Mouse (Mus musculus): ENCODE measurements around the gene Dmac2. TPM values are rescaled to one million over a fixed set of nuclear protein-coding genes. Genes with fewer than 3 reads are reported as not detected.

The Dmac2 gene
- polyA plus RNA-seq, 1 experiment, result 82.1 TPM

- DNase-seq (ENCODE audit: extremely low spot score in 1 of 2, low spot score in 1 of 2), result no peak
These were observed 28.4 kb downstream of the Dmac2 start for GRCm38 (mm10) chr7:25647574-25648123.

- DNase-seq (ENCODE audit: extremely low spot score in 1 of 2, low spot score in 1 of 2), result no peak
These were observed 30.6 kb downstream of the Dmac2 start for GRCm38 (mm10) chr7:25649839-25650238.

GRCm38 (mm10) chr7:25651281-25651680 lies 32.1 kb downstream of the Dmac2 start:
- DNase-seq (ENCODE audit: extremely low spot score in 1 of 2, low spot score in 1 of 2), result no peak

- no peak for DNase-seq (ENCODE audit: extremely low spot score in 1 of 2, low spot score in 1 of 2)
These were observed 33.1 kb downstream of the Dmac2 start for GRCm38 (mm10) chr7:25652244-25652759.

- DNase-seq (ENCODE audit: extremely low spot score in 1 of 2, low spot score in 1 of 2), result no peak
These were observed 36.6 kb downstream of the Dmac2 start for GRCm38 (mm10) chr7:25655601-25656428.

GRCm38 (mm10) chr7:25657785-25658184 lies 38.6 kb downstream of the Dmac2 start:
- no peak for DNase-seq (ENCODE audit: extremely low spot score in 1 of 2, low spot score in 1 of 2)

- DNase-seq (ENCODE audit: extremely low spot score in 1 of 2, low spot score in 1 of 2), result peak; percentile 99 to 100
These were observed 39.7 kb downstream of the Dmac2 start, which contains the start of the genes Bckdha and Exosc5 for GRCm38 (mm10) chr7:25658657-25659472. Gene Bckdha (minus strand): TSS chr7:25658981. Gene Exosc5 (plus strand): TSS chr7:25659164.

- DNase-seq (ENCODE audit: extremely low spot score in 1 of 2, low spot score in 1 of 2), result no peak
These were observed 47.2 kb downstream of the Dmac2 start for GRCm38 (mm10) chr7:25666381-25666780.

- DNase-seq (ENCODE audit: extremely low spot score in 1 of 2, low spot score in 1 of 2), result no peak
These were observed 49.9 kb downstream of the Dmac2 start for GRCm38 (mm10) chr7:25669158-25669557.

GRCm38 (mm10) chr7:25669631-25670030 lies 50.4 kb downstream of the Dmac2 start:
- DNase-seq (ENCODE audit: extremely low spot score in 1 of 2, low spot score in 1 of 2), result no peak

GRCm38 (mm10) chr7:25670096-25670495 lies 50.9 kb downstream of the Dmac2 start:
- no peak for DNase-seq (ENCODE audit: extremely low spot score in 1 of 2, low spot score in 1 of 2)

GRCm38 (mm10) chr7:25671686-25672085 lies 52.5 kb downstream of the Dmac2 start:
- DNase-seq (ENCODE audit: extremely low spot score in 1 of 2, low spot score in 1 of 2), result no peak

GRCm38 (mm10) chr7:25672442-25672841 lies 53.2 kb downstream of the Dmac2 start:
- DNase-seq (ENCODE audit: extremely low spot score in 1 of 2, low spot score in 1 of 2), result no peak

- DNase-seq (ENCODE audit: extremely low spot score in 1 of 2, low spot score in 1 of 2), result no peak
These were observed 55.1 kb downstream of the Dmac2 start for GRCm38 (mm10) chr7:25674297-25674696.

GRCm38 (mm10) chr7:25674719-25675300 lies 55.6 kb downstream of the Dmac2 start, which contains the start of gene Tmem91:
Gene Tmem91 (minus strand): TSS chr7:25675166.
- no peak for DNase-seq (ENCODE audit: extremely low spot score in 1 of 2, low spot score in 1 of 2)

Other genes starting within 250 kb of the Dmac2 start
- not detected in 2 replicates for gene Cnfn, start 249.7 kb upstream of the Dmac2 start, polyA plus RNA-seq (2012; rRNA removed)
- 9.9 and 12.5 TPM in 2 replicates for gene Lipe, start 220.7 kb upstream of the Dmac2 start, polyA plus RNA-seq (2012; rRNA removed)
- not detected in 2 replicates for gene Cxcl17, start 206.5 kb upstream of the Dmac2 start, polyA plus RNA-seq (2012; rRNA removed)
- gene Ceacam1, start 141.8 kb upstream of the Dmac2 start, polyA plus RNA-seq (2012; rRNA removed), result 4.2 and 4.9 TPM in 2 replicates
- gene Ceacam2, start 79.6 kb upstream of the Dmac2 start, polyA plus RNA-seq (2012; rRNA removed), result 0.16 and 0.21 TPM in 2 replicates
- 0.15 and 0.36 TPM in 2 replicates for gene Erich4, start 3.5 kb upstream of the Dmac2 start, polyA plus RNA-seq (2012; rRNA removed)
- gene B3gnt8, start 7.2 kb downstream of the Dmac2 start, polyA plus RNA-seq (2012; rRNA removed), result 0.95 and 1.1 TPM in 2 replicates
- 67.9 and 71.9 TPM in 2 replicates for gene Bckdha, start 39.6 kb downstream of the Dmac2 start, polyA plus RNA-seq (2012; rRNA removed)
- 33.9 TPM in 2 replicates for gene Exosc5, start 39.8 kb downstream of the Dmac2 start, polyA plus RNA-seq (2012; rRNA removed)
- 49.8 and 52.0 TPM in 2 replicates for gene Tmem91, start 55.8 kb downstream of the Dmac2 start, polyA plus RNA-seq (2012; rRNA removed)
- gene B9d2, start 61.4 kb downstream of the Dmac2 start, polyA plus RNA-seq (2012; rRNA removed), result 54.8 and 62.4 TPM in 2 replicates
- gene Tgfb1, start 67.6 kb downstream of the Dmac2 start, polyA plus RNA-seq (2012; rRNA removed), result 7.0 and 7.2 TPM in 2 replicates
- 60.3 and 64.0 TPM in 2 replicates for gene Ccdc97, start 99.7 kb downstream of the Dmac2 start, polyA plus RNA-seq (2012; rRNA removed)
- 47.2 and 47.7 TPM in 2 replicates for gene Hnrnpul1, start 135.3 kb downstream of the Dmac2 start, polyA plus RNA-seq (2012; rRNA removed)
- gene Axl, start 169.3 kb downstream of the Dmac2 start, polyA plus RNA-seq (2012; rRNA removed), result 32.3 and 34.9 TPM in 2 replicates
- 3.3 and 3.6 TPM in 2 replicates for gene Cyp2s1, start 197.5 kb downstream of the Dmac2 start, polyA plus RNA-seq (2012; rRNA removed)

All from frontal cortex, adult 2 months (tissue).